Mouse (Mus musculus): ENCODE results near the gene Fetub.

Gene Fetub

DNA sequence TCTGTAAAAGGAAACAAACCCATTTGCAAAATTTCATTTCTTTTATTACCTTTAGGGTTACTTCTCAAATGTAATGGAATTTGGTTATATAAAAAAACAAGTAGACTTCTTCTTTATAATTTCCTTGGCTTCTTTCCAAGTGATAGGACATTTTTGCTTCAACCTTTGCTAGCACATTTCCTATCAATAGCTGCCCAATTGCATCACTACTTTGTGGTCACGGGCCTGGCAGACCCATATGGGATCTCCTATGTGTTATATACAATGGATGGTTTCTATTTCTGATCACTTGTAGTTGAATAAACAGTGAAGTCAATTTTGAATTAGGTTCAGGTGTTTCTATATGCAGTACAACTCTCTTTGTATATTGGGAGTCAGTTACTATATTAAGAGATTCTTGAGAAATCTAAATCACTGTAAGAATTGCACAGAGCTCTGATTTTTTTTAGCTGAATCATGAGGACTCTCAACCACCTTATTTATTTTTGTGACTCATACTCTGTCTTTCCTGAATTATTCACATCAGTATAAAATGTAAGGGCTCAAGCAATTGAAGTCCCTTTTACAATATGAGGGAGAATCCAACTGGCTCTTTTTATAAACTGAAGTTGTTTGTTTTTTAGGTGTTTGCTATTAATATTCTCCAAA is 49.4 kb downstream of the Fetub start:
- DNase-seq = no peak

All from spleen, adult 18-20 months (tissue).